Mouse (Mus musculus): ENCODE data around the gene Tbc1d23.
"Not testable (repeated sequence)": the region's sequence is repeated elsewhere in the genome, so short reads cannot be mapped to it uniquely, and the experiment has no call there.

Tbc1d23 gene

GRCm38 (mm10) chr16:57211037-57211436 lies 20.3 kb downstream of the Tbc1d23 start:
- no peak for DNase-seq

- DNase-seq, result no peak
These were observed 23.0 kb downstream of the Tbc1d23 start for GRCm38 (mm10) chr16:57208342-57208741.

- DNase-seq, result no peak
These were observed 34.0 kb downstream of the Tbc1d23 start for GRCm38 (mm10) chr16:57197281-57197680.

- no peak for DNase-seq
These were observed 34.7 kb downstream of the Tbc1d23 start for GRCm38 (mm10) chr16:57196590-57196989.

- DNase-seq, result no peak
These were observed 40.1 kb downstream of the Tbc1d23 start for GRCm38 (mm10) chr16:57191214-57191613.

GRCm38 (mm10) chr16:57190390-57190789 lies 40.9 kb downstream of the Tbc1d23 start:
- DNase-seq, result no peak

GRCm38 (mm10) chr16:57189493-57189892 lies 41.8 kb downstream of the Tbc1d23 start:
- no peak for DNase-seq

- DNase-seq, result no peak
These were observed 44.7 kb downstream of the Tbc1d23 start for GRCm38 (mm10) chr16:57186618-57187017.

- no peak for DNase-seq
These were observed 49.3 kb downstream of the Tbc1d23 start for GRCm38 (mm10) chr16:57182037-57182436.

- DNase-seq, result no peak
These were observed 50.1 kb downstream of the Tbc1d23 start for GRCm38 (mm10) chr16:57181180-57181579.

- DNase-seq, result no peak
These were observed 53.6 kb downstream of the Tbc1d23 start for GRCm38 (mm10) chr16:57177664-57178063.

GRCm38 (mm10) chr16:57177254-57177653 lies 54.0 kb downstream of the Tbc1d23 start:
- peak; percentile 75 for DNase-seq

- DNase-seq, result no peak
These were observed 55.0 kb downstream of the Tbc1d23 start for GRCm38 (mm10) chr16:57176276-57176675.

- DNase-seq, result no peak
These were observed 55.6 kb downstream of the Tbc1d23 start for GRCm38 (mm10) chr16:57175751-57176150.

- DNase-seq, result not testable (repeated sequence)
These were observed 56.8 kb downstream of the Tbc1d23 start for GRCm38 (mm10) chr16:57174480-57174879.

- DNase-seq, result no peak
These were observed 59.7 kb downstream of the Tbc1d23 start for GRCm38 (mm10) chr16:57171570-57171969.

GRCm38 (mm10) chr16:57171161-57171560 lies 60.1 kb downstream of the Tbc1d23 start:
- DNase-seq, result peak; percentile 64

- no peak for DNase-seq
These were observed 63.1 kb downstream of the Tbc1d23 start for GRCm38 (mm10) chr16:57168236-57168635.

GRCm38 (mm10) chr16:57167514-57167912 lies 63.8 kb downstream of the Tbc1d23 start:
- DNase-seq, result no peak

- DNase-seq, result peak; percentile 97
These were observed 64.4 kb downstream of the Tbc1d23 start, which contains the start of gene Nit2 for GRCm38 (mm10) chr16:57166611-57167513. Nit2 (minus strand) TSS chr16:57167341.

GRCm38 (mm10) chr16:57166086-57166485 lies 65.2 kb downstream of the Tbc1d23 start:
- no peak for DNase-seq

- no peak for DNase-seq
These were observed 66.1 kb downstream of the Tbc1d23 start for GRCm38 (mm10) chr16:57165157-57165556.

- DNase-seq, result no peak
These were observed 67.6 kb downstream of the Tbc1d23 start for GRCm38 (mm10) chr16:57163694-57164093.

- DNase-seq, result no peak
These were observed 68.5 kb downstream of the Tbc1d23 start for GRCm38 (mm10) chr16:57162841-57163240.

- DNase-seq, result no peak
These were observed 71.5 kb downstream of the Tbc1d23 start for GRCm38 (mm10) chr16:57159835-57160234.

All from kidney, adult 9 months (tissue).